Mouse (Mus musculus) mesoderm, embryonic 11.5 days (tissue): Measurements from ENCODE around the gene Fxn.
"Not testable (repeated sequence)": the region's sequence is repeated elsewhere in the genome, so short reads cannot be mapped to it uniquely, and the experiment has no call there.

Experiments
- DNase-seq: peaks from one replicate; pipeline ENCODE4 v3.0.0-alpha.2; 2012; ENCODE audit warnings: low read depth, low spot score

Gene Fxn

DNA sequence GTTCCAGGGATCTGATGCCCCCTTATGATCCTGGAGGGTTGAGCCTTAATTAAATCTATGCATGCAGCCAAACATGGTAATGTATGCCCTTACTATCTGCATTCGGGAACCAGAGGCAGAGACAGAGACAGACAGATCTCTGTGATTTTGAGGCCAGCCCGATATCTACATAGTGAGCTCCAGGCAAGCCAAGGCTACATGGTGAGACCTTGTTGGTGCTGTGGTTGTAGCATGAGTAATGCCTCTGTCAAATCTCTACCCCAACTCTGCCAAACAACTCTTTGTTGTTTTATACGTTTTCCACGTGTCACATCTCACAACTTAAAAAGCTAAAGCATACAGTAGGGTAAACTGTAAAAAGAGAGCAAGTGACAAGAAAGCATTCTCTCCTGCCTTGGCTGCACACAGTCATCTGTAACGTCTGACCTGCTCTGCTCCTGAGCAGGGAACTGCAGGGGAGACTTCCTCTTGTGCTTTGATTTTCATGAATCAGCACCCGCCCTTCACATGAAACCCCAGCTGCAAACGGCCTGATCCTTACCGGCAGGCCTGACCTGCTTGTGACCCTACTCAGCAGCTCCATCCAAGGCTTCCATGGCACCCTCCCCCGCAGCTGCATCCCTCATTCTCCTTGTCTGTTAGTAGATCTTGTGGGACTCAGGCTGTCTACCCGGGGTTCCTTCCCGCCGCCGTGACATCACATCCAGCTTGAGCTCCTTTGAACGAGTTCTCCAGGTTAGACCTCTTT lies 38.4 kb downstream of the Fxn start:
- peak; percentile 71 for DNase-seq

DNA sequence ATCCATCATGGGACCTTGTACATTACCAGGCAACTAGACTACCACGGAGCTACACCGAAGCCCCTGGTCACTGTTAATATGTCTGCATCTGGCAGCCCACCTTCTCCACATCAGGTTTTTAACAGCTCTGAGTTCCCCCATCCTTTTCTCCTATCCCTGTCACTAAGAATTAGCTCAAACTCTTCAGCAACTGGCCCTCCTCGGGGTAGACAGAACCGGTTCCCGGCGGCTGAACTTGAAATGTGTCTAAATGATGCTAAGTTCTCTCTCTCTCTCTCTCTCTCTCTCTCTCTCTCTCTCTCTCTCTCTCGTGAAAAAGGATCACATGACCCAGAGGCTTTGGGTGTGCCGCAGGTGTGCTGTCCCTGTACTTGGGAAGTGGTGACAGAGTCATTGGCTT lies 39.1 kb downstream of the Fxn start:
- DNase-seq, result no peak

- no peak for DNase-seq
Observed at GRCm38 (mm10) chr19:24238011-24238410, 42.4 kb downstream of the Fxn start.

- DNase-seq, result not testable (repeated sequence)
Observed at GRCm38 (mm10) chr19:24232356-24232755, 48.0 kb downstream of the Fxn start.

GRCm38 (mm10) chr19:24225305-24225696 lies 55.1 kb downstream of the Fxn start:
- DNase-seq, result peak; percentile 63

DNA sequence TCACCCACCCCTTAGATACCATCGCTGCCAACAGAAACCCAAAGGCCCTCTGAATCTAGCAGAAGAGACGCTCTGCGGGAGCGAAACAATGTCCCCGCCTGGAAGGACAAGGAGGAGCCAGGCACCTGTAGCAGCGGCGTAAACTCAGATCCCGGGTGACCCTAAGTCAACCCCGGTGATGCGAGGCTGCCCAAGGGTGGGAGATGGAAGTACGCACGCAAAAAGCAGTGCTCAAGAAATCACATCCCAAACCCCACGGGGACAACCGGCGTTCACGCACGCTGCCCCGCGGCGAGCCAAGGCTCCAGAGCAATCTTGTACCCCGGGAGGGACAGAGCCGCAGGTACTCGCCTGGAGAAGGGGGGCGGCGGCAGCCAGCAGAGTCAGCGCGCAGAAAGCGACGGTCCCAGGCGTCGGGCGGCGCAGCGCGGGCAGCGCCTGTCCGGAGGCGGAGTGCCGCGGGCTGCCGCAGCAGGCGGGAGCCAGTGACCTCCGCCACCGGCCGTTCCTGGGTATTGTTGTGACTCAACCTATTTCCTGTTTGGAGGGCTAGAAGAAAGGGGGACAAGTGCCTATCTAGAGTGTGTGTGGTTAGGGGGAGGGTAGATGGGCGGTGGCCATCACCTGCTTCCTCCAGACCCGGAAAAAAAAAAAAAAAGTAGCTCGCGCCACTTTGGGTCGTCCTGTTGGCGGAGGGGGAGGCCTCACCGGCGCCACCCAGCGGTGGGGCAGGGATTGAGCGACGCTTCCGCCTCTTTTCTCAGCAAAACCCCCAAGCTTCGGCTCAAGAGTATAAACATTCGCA lies 55.7 kb downstream of the Fxn start, which contains the start of gene Tjp2:
TSS of gene Tjp2 (minus strand) at position 531 of the 805 bp plus-strand sequence.
- DNase-seq, result peak; percentile 51

GRCm38 (mm10) chr19:24223851-24224251 lies 56.6 kb downstream of the Fxn start:
- DNase-seq, result no peak

DNA sequence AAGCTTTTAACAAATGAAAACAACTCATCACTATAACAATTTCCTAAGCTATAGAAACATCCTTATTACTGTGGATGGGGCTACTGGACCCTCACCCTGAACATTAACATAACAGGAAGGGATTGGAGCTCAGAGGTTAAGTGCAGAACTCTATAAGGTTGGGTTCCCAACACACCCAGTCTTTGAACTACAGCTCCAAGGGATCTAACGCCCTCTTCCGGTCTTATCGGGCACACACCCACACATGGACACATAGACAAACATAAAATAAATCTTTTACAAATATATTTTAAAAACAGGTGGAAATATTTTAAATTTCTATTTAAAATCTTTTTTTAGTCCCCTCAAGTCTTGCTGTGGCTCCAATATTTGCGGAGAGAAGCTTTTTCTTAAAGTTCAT lies 59.0 kb downstream of the Fxn start:
- DNase-seq, result no peak

GRCm38 (mm10) chr19:24220795-24221445 lies 59.5 kb downstream of the Fxn start:
- DNase-seq, result no peak

DNA sequence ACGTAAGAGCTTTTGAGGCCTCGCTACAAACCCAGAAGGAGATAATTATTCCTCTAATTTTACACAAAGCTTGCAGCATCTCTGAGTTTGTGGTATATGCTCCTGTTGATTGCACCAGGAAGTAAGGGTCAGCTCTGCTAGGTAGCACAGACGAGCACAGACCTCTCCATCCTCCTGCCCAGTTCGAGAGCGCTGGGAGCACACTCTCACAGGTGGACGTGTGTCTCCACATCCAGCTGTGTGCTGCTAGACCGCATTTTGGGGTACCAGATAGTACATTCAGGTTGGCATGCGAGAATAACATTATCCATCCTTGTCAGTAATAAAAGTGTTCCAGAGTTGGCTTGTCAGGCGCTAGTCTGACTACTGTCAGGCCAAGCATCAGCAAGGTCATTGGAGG lies 61.4 kb downstream of the Fxn start:
- DNase-seq, result no peak

DNA sequence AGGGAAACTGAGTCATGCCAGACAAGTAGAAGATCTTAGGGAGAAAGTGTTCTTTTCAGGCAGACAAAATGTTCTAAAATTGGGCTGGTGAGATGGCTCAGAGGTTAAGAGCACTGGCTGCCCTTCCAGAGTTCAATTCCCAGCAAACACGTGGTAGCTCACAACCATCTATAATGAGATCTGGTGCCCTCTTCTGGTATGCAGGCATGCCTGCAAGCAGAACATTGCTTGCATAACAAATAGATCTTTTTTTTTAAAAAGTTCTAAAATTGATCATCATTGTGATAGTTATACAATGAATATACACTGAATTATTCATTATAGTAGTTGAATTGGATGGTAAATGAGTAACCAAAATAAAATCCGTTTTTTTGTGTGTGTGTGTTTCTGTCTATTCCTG lies 62.1 kb downstream of the Fxn start:
- DNase-seq, result no peak

DNA sequence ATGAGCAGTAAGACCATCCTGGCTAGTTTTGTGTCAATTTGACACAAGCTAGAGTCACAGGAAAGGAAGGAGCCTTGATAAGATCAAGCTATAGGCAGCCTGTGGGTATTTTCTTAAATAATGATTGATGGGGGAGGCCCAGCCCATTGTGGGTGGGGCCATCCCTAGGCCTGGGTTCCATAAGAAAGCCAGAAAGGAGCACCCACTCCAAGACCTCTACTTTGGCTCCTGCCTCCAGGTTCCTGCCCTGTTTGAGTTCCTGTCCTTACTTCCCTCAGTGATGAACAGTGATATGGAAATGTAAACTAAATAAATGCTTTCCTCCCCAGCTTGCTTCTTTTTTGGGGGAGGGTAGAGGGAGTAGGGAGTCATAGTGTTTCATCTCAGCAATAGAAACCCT lies 62.6 kb downstream of the Fxn start:
- DNase-seq, result no peak

GRCm38 (mm10) chr19:24216771-24217170 lies 63.6 kb downstream of the Fxn start:
- DNase-seq, result peak; percentile 26

GRCm38 (mm10) chr19:24214939-24215338 lies 65.5 kb downstream of the Fxn start:
- no peak for DNase-seq

GRCm38 (mm10) chr19:24213299-24213698 lies 67.1 kb downstream of the Fxn start:
- peak; percentile 67 for DNase-seq

DNA sequence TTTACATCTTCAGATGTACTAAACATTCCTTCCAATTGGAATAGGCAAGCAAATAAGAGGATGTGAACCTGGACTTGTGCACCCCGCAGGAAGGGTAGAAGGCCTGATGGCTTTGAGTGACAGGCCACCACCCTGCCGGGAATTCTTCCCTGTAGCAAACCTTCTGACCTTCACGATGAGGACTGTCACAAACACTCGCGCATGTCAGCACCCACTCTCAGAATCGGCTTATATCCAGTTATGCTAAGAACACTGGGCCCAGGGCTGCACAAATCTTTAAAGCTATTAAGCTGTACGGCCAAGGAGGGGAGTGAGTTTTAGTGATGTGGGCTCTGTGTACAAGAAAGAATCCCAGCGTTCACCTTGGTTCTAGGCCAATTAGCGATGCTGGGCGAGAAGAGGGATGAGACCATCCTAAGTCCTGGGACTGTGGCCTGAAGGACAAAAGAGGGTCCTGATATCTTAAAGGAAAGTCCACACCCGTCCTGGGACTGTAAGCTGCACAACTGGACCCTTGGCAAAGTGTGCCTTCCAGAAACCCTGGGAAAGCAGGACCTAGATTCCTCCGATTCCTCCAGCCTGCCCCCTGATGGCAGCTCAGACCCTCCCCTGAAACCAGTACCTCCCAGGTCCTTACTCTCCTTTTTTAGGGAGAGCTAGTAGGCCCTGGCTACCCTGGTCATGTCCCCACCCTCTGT lies 67.7 kb downstream of the Fxn start:
- no peak for DNase-seq
